Mouse (Mus musculus) olfactory bulb, adult 2 months (tissue): ENCODE measurements at regions not wholly inside any gene's neighbourhood (a gene's known extent, or its start where the extent isn't known, plus 50 kb on each side); places are given as distances from the start of the nearest gene placed in this dataset.

ENCODE experiments used
- CTCF ChIP-seq: fragments of 200-500 bp; IDR thresholded peaks from 2 replicates; pipeline ENCODE4 v1.5.1; 2012; ENCODE audit warnings: low read depth, mild to moderate bottlenecking, low read length, moderate library complexity; ENCODE audit not compliant: insufficient read depth
- POLR2A ChIP-seq: fragments of 200-500 bp; IDR thresholded peaks from 2 replicates; pipeline ENCODE4 v1.6.1; 2012; ENCODE audit warnings: mild to moderate bottlenecking, low read depth, low read length, moderate library complexity; ENCODE audit not compliant: insufficient read depth

DNA sequence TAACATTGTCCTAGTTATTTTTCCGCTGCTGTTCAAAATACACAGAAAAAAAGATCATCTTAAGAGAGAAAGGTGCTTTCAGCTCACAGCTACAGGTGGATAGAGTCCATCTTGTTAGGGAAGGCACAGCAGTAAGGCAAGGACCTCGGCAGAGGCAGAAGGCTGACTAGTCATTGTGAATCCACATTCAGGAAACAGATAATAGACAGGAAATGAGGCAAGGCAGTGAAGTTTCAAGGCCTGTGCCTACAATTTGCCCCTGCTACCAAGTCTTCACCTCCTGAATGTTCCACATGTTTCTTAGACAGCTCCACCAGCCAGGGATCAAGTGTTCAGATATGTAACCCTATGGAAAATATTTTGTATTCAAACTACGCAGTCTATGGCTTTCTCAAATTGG, 122.0 kb upstream of the Spaca1 start:
- TF ChIP-seq CTCF (no peak), POLR2A (no peak)
